Mouse (Mus musculus) spleen, postnatal 36 days (tissue): ENCODE data around the gene Cdkal1.

Source experiments
- DNase-seq, 2 experiments: peaks; one replicate each; pipeline ENCODE4 v3.0.0; 2022; ENCODE audit warnings: low spot score in 2 of 2, mixed read lengths in 1 of 2

Gene Cdkal1

GRCm38 (mm10) chr13:29855281-29856031 is at the start of gene Cdkal1:
Cdkal1 (minus strand) TSS chr13:29855674.
- peak; percentile 72 to 73 for DNase-seq

DNA sequence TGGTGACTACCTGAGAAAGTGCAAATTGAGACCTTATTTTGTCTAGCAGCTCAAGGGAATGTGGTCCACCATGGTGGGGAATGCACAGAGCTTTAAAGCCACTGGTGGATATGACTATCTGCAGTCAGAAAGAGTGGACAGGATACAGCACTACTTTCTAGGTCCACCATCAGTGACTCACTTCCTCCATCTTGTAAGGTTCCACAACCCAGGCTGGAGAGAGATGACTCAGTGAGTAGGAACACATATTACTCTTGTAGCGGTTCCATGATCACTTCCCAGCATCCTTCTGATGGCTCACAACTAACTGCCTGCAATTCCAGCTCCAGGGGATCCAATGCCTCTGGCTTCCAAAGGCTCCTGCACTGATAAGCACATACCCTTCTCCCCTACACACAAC is 47.9 kb upstream of the Cdkal1 start:
- no peak for DNase-seq

GRCm38 (mm10) chr13:29902676-29903075 is 47.2 kb upstream of the Cdkal1 start:
- DNase-seq: no peak

DNA sequence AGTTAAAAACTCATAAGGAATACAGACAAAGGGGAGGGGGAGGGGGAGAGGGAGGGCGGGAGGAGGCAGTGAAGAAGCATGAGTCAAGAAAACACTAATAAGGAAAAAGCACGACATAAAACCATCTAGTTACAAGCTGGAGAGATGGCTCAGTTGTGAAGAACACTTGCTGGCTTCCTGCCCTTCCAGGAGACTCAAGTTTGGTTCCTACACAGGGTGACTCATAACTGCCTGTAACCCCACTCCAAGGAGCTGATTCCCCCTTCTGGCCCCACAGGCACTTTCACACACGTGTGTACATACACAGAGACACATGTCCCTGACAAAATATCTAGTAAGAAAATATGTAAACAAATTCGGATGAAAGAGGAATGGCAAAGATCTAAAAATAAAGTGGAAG is 46.2 kb upstream of the Cdkal1 start:
- DNase-seq: no peak

DNA sequence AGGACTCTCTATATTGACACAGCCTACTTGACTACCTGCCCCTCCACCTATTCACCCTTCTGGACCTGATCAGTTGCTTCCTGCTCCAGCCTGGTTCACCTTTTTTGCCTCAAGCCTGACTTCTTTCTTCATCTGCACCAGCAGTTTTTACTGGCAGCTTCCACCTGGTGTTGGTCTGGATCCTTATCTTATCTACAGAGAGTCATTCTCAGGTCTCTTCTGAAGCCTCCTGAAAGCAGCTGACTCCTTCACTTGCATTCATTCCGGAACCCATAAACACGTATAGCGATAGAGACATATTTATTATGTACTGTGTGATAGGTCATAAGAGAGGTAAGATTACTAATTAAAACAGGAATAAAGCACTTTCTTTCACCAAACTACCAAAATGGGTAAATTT is 11.3 kb upstream of the Cdkal1 start:
- no peak for DNase-seq

DNA sequence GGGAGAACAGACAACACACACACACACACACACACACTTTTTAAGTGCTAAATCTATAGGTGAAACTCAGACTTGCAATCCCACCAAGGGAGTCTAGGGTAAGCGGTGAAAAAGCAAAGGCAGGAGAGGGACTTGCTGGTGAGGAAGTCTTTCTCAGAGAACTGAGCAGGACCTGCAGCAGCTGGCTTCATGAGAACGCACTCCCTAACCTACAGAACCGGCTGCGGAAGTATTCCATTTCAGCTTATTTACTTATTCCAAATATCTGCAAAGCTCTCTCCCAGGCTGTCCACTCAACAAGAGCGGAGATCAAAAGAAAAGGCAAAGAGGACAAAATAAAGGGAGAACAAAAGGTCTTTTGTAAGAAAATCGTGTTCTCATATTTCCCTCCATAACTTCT is 8.9 kb upstream of the Cdkal1 start:
- DNase-seq: no peak

DNA sequence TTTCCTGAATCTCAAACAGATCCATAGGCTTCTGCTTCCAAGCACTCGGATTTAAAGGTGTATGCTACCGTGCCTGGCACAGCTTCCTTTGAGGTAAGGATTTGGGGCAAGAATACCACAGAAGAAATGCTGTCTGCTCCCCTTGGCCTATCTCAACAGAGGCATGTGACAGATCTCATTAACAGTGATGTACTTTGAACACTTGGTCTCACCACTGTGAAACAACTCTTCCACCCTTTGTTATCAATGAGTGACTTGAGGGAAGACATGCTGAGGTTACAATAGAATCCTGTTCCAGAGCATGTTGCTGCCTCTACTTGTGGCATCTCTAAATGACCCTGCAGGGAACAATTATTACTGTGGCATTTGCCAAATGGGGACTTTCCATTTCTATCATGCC is 4.6 kb upstream of the Cdkal1 start:
- no peak for DNase-seq

DNA sequence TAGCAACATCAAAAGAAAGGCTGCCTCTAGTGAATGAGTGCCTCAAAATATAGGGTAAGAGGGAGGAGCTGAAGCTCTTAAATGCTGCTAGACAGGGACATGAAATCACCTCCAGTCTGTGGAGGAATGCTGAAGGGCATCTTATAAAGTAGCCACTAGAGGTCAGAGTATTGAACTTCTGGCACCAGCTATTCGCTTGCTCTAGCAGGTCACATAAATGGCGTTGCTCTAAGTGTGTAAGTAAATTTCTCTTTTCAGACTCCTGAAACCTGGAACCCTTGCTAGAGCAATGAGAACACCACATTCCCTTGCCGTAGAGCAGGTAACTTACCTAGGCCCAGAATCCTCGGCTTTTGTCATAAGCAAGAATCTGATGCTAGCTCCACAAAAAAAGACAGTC is 2.0 kb upstream of the Cdkal1 start:
- peak; percentile 17 to 22 for DNase-seq

- DNase-seq: no peak
These were observed 598 bp downstream of the Cdkal1 start for GRCm38 (mm10) chr13:29854876-29855275.

DNA sequence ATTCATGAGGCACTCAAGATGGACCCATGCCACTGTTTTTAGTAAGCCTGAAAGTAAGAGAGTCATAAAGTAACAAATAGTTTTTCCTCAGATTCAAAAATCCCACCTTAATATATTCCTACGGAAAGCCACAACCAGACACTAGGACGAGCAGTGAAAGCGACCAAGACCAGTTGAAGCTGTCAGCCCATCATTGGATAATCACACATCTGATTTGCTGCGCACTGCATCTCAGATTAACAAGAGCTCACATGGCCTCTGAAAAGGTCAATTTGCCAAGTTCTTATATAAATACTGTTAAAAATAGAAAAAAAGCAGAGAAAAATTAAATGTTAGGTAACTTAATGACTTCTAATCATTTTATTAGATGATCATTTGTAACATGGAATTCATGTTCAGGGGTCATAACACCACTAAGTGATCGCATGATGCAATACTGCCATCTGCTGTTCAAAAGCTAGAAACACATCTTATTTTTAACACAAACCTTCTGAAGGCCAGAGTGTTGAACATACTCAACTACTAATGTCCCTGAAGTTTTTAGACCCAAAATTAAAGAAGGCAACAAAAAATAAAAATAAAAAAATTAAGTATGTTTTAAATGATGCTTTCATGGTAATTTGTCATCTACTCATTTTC is 16.9 kb downstream of the Cdkal1 start:
- DNase-seq: peak in 1 of 2 experiments; percentile 21

- peak; percentile 9 to 16 for DNase-seq
These were observed 20.3 kb downstream of the Cdkal1 start for GRCm38 (mm10) chr13:29835170-29835569.

GRCm38 (mm10) chr13:29833751-29834150 is 21.7 kb downstream of the Cdkal1 start:
- no peak for DNase-seq

DNA sequence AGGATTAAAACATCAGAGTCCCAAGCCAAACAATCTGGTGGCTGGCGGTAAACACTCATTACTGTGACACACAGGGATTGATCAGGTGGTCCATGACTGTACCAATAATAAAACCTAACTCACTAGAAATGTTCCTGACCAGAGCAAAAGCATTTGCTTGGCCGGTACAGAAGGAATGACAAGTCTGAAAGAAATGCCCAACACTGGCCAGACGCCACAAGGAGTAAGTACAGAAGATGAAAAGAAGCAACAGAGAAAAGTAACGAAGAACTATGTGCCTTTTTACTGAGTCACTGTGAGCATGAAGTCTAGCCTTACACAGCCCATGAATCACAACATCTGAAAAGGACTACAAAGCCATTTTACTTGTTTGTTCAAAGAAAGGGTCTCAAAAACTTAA is 24.3 kb downstream of the Cdkal1 start:
- no peak for DNase-seq

DNA sequence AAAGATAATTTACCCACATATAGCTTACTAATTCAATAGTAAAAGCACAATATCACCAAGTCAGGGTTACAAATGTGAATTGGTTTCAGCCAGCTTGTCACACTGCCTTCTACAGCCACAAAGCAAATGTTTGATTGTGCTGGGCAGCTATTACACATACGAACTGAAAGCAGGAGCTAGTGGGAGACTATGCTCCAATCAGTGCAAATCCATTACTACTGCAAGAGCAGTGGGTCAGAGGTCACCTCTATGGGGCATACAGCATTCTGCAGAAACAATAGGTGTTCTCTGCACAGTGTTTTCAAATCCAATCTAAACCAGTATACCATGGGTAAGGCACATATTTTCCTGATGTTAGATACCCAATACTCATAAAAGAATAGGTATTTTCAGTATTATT is 27.4 kb downstream of the Cdkal1 start:
- no peak for DNase-seq

DNA sequence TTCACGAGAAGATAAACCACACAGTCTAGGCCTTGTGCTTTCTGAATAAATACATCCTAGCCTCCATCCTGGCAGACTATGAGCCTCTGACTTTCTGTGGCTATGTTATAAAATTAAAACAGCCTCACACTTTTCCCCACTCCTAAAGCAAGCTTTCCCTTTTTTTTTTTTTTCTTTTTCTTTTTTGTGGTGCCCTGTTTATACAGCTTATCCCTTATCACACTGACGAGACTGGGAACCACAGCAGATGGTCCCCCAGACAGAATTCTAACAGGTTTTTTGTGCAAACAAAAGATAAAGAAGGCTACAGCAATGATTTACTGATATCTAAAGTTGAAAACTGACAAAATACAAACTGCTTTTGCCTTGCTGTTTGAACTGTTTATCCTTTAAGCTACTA is 29.0 kb downstream of the Cdkal1 start:
- no peak for DNase-seq

- DNase-seq: no peak
These were observed 29.4 kb downstream of the Cdkal1 start for GRCm38 (mm10) chr13:29826041-29826440.

DNA sequence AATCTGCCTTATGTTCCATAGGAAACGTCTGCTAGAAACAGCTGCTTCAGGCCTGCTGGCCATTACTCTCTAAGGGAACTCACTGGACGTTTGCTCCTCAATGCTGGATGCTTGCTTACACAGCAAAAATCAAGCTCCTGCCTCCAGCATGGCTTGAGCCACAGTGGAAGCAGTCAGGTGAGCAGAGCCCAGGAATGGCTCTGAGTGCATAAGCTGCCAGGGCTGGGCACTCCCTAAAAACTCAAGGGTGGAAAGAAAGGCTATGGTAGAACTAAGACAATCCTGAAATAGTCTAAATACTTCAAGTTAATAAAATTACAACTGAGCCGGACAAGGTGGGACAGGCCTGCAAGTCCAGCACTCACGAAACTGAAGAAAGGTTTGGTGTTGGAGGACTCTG is 30.7 kb downstream of the Cdkal1 start:
- no peak for DNase-seq

DNA sequence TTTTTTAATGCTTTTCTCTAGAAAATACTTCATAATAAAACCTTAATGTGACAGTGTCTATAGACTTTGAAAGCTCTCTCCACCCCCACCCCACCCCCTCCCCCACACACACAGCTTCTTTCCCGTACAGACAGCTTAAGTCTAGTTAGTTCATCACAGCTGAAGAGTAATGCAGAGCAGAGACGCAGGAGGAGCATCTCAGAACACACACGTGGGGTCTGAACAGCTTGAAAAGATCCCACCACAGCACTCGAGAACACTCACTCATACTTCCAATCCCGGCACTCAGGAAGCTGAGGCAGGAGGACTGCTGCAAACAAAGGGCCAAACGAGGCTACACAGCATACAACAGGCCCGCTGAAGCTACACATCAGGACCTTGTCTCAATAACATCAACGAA is 31.1 kb downstream of the Cdkal1 start:
- no peak for DNase-seq

- DNase-seq: no peak
These were observed 31.6 kb downstream of the Cdkal1 start for GRCm38 (mm10) chr13:29823906-29824305.

DNA sequence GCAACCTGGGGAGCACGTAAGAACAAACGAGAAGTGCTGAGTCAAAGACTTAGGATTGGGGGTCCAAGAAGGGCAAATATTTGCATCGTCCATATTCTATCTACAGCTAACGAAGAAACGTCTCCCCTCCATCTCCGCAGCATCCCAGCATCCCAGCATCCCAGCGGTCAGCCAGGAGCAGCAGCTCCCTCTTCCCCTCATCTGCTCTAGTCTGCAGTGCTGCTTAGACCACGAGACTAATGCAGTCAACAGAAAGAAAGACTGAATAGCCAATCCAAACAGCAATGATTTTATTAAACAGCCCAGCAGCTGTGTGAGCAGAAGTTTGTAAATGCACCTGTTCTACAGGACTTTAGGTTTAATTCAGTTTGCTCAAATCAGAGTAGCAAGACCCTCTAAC is 32.0 kb downstream of the Cdkal1 start:
- no peak for DNase-seq

DNA sequence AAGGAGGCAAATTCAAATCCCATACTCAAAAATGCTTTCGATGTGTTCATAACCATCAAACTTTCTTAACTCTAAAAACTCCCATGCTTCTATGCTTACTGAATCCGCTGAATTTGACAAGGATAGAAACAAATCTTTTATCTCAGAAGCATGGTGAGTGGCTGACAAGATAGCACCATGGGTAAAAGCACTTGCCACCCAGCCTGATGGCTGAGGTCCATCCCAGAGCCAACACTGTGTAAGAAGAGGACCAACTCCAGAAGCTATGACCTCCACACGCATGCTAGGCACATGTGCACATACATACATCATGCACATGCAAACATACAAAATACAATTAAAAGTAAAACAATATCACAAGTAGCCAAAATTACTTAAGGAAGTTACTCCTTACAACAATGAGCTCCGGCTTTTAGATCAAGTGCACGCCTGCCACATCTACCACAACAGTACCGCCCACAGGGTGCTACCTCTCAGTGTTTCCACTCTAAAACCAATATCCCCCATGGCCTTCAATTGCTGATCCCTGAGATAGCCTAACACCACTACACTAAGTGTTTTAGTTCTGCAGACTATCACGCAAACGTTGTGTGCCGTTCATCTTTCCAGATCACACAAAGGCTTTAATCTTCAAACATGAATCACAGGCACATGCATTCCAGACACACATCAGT is 35.4 kb downstream of the Cdkal1 start:
- DNase-seq: no peak

- DNase-seq: no peak
These were observed 36.3 kb downstream of the Cdkal1 start for GRCm38 (mm10) chr13:29819147-29819546.

- no peak for DNase-seq
These were observed 37.2 kb downstream of the Cdkal1 start for GRCm38 (mm10) chr13:29818314-29818713.
